Mouse (Mus musculus) testis, postnatal 10 days (tissue): ENCODE results near the gene Sorcs3.

Experiments
- DNase-seq: peaks from one replicate; pipeline ENCODE4 v3.0.0; 2021; ENCODE audit warnings: low spot score

Sorcs3 gene

DNA sequence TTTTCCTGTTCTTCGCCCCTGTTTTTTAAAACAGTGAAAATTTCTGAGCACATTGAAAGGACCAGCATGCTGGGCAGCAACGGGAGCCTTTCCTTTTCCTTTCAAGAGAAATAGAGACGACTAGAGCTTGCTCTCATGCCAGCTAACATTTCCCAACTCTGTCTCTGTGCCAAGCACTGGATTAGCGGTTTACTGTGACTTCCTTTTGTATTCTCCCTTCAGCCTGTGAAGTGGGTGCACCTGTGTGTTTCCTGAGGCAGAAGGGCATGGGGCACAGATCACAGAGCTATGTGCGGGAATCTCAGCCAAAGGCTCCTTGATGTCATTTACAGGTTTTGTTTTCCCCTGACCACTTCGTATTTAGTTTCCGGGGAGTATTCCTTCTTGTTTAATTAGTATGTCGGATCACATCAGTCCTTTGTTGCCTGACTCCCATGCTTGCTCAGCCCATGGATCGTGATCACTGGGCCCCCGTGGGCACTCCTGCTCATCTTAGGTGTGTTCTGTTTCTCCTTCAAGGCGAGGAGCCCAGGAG is 172.2 kb downstream of the Sorcs3 start:
- DNase-seq = no peak

GRCm38 (mm10) chr19:48391551-48391950 is 185.7 kb downstream of the Sorcs3 start:
- DNase-seq = no peak

DNA sequence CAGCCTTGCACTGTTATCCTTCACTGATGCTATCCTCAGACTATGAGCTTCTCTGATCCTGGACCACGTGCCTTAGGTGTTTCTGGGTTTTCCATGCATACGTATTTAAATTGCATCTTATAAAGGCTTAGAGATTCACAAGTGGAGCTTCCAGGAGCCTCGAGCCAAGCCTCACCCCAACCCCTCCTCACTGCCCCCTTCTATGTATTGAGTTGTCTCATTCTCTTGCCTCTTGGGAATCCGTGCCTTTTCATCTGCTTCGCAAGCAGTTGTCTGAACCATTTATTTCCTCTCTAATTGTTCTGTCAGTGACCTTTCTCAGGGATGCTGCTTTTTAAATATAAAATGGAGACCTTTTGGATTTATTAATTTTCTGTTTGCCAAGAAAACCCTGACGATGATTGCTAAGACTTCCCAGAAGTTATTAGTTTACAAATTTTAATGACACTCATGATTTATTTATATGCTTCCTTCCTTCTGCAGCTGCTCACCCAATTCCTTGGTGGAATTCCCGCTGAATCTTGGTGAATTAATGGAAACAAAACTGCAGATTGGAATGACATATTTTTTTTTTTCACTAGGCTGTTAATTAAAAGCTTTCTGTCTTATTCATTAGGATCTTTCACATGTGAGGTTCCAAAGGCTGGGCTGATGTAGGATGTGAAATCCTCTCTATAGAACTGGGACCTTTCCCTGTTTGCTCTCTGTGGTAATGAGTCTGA is 199.1 kb downstream of the Sorcs3 start:
- no peak for DNase-seq

GRCm38 (mm10) chr19:48408221-48408620 is 202.4 kb downstream of the Sorcs3 start:
- DNase-seq = no peak

- DNase-seq = no peak
These were observed 205.5 kb downstream of the Sorcs3 start for GRCm38 (mm10) chr19:48411332-48411731.

- DNase-seq = no peak
These were observed 208.0 kb downstream of the Sorcs3 start for GRCm38 (mm10) chr19:48413836-48414235.

DNA sequence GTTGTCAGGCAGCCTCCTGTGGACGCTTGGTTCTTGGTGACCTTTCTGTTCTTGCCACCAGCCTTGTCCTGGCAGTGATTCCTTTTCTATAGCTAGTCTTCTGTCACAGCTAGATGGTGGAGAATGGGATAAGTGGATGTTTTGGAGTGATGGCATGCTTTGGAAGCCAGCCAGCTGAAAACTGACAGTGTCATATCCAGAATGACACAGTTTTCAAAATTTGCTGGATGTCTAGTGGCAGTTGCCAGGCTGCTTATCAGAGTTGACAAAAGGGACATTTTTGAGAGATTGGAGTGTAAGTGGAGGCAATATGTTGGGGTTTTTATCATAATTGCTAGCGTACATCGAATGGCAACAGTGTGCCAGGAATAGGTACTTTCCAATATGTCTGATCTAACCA is 212.5 kb downstream of the Sorcs3 start:
- no peak for DNase-seq

- no peak for DNase-seq
These were observed 223.4 kb downstream of the Sorcs3 start for GRCm38 (mm10) chr19:48429263-48429662.

- DNase-seq = no peak
These were observed 223.9 kb downstream of the Sorcs3 start for GRCm38 (mm10) chr19:48429755-48430154.

- DNase-seq = no peak
These were observed 224.5 kb downstream of the Sorcs3 start for GRCm38 (mm10) chr19:48430328-48430727.

- no peak for DNase-seq
These were observed 232.6 kb downstream of the Sorcs3 start for GRCm38 (mm10) chr19:48438450-48438849.

GRCm38 (mm10) chr19:48461141-48461540 is 255.3 kb downstream of the Sorcs3 start:
- DNase-seq = no peak

- DNase-seq = no peak
These were observed 256.6 kb downstream of the Sorcs3 start for GRCm38 (mm10) chr19:48462426-48462825.

DNA sequence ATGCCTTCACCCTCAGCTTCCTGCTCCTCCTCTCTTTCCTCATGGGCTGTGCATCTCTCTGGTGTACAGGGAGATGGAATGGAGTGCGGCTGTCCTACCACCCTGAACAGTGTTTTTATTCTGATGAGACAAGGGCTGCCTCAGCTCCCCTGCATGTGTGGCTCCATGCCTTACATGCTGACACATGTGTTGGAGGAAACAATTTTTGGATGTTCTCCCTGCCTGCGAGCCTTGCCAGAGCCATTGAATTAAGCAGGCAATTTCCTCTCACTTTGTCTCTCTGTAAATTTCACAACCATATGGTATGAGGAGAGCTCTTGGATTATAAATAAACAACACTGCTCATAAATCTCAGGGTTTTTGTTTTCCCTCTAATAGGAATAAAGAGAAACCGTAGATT is 257.7 kb downstream of the Sorcs3 start:
- no peak for DNase-seq

- DNase-seq = no peak
These were observed 261.6 kb downstream of the Sorcs3 start for GRCm38 (mm10) chr19:48467471-48467870.

- DNase-seq = no peak
These were observed 264.1 kb downstream of the Sorcs3 start for GRCm38 (mm10) chr19:48469791-48470410.

GRCm38 (mm10) chr19:48471927-48472326 is 266.1 kb downstream of the Sorcs3 start:
- DNase-seq = no peak

GRCm38 (mm10) chr19:48475784-48476410 is 270.1 kb downstream of the Sorcs3 start:
- no peak for DNase-seq

- no peak for DNase-seq
These were observed 273.0 kb downstream of the Sorcs3 start for GRCm38 (mm10) chr19:48478864-48479263.

GRCm38 (mm10) chr19:48482946-48483345 is 277.1 kb downstream of the Sorcs3 start:
- DNase-seq = no peak

DNA sequence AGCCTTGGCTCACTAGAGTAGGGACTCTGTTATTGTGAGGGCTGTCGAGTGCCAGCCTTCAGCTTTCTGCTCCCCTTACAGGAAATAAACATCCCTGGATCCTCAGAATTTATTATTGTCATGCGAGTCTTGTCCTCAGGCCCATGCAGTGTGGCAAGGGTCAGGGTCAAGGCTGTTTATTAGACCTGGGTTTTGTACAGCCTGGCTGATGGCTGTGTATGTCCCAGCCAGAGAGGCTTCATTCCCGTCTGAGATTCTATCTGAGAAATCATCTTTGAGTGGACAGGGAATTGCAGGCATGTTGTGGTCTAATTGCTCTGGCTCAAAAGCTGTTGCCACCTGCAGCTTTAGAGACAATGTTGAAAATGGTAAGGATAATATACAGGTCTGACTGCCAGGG is 285.3 kb downstream of the Sorcs3 start:
- no peak for DNase-seq

DNA sequence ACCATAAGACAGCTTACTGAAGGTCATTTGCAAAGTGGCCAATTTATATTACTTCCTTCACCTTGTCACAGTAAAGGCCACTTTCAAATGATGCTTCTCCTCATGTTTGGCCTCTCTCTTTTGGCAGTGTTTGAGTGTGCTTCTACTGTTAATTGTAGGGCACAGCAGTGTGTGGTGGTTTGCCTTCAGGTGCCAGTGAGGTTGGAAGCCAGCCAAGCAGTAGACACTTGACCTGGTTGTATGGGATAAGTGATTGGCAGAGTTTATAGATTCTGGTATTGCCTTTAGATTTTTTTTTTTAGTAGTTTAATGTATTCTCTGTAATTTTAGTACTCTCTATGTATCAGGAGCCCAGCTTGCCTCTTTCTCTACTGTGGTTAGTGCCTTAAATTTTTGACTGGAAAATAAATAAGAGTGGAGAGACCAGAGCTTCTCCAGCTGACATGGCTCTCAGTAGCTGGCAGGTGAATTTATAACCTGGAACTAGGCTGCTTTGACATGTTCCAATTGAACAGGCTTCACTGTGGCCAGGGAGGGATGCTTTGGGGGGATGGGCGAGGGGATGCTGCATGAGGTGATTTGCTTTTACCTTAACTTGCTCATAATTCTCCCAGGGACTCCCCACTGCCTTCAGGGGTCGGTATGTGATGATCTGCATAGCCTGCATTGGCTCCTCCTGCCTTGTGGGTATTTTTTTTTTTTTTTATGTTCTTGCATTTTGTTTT is 298.2 kb downstream of the Sorcs3 start:
- DNase-seq = no peak
